Mouse (Mus musculus) CH12.LX (cell line): ENCODE results near the gene C8g.

Experiments
- BHLHE40 ChIP-seq: IDR thresholded peaks from 2 replicates; pipeline ENCODE4 v1.6.1; 2011; ENCODE audit warnings: mild to moderate bottlenecking, low read depth, low read length, improper control_type of control experiment
- CHD2 ChIP-seq: IDR thresholded peaks from 2 replicates; pipeline ENCODE4 v1.6.1; 2011; ENCODE audit warnings: low read length, improper control_type of control experiment
- CTCF ChIP-seq, 2 experiments: IDR thresholded peaks in 1 of 2; conservative IDR thresholded peaks in 1 of 2; 2 replicates each; pipeline ENCODE4 v1.5.1; 2011 to 2012; ENCODE audit warnings: low read depth in 2 of 2, low read length in 2 of 2, improper control_type of control experiment in 1 of 2, inconsistent platforms in 1 of 2, mild to moderate bottlenecking in 1 of 2, moderate library complexity in 1 of 2
- E2F4 ChIP-seq: IDR thresholded peaks from 2 replicates; pipeline ENCODE4 v1.6.1; 2011; ENCODE audit warnings: low read depth, low read length, improper control_type of control experiment; ENCODE audit not compliant: insufficient replicate concordance
- ETS1 ChIP-seq: conservative IDR thresholded peaks from 2 replicates; pipeline ENCODE4 v1.6.1; 2012; ENCODE audit warnings: low read depth, mild to moderate bottlenecking, inconsistent platforms, low read length, improper control_type of control experiment, moderate library complexity
- MAZ ChIP-seq: IDR thresholded peaks from 2 replicates; pipeline ENCODE4 v1.6.1; 2012; ENCODE audit warnings: low read depth, mild to moderate bottlenecking, inconsistent platforms, low read length, improper control_type of control experiment, moderate library complexity
- MYC ChIP-seq: IDR thresholded peaks from 2 replicates; pipeline ENCODE4 v1.6.1; 2011; ENCODE audit warnings: low read depth, mild to moderate bottlenecking, improper control_type of control experiment, low read length
- NELFE ChIP-seq: IDR thresholded peaks from 2 replicates; pipeline ENCODE4 v1.6.1; 2011; ENCODE audit warnings: low read depth, low read length, improper control_type of control experiment
- POLR2A ChIP-seq: IDR thresholded peaks from 2 replicates; pipeline ENCODE4 v1.6.1; 2011; ENCODE audit warnings: low read depth, mild to moderate bottlenecking, improper control_type of control experiment, low read length
- TCF12 ChIP-seq: IDR thresholded peaks from 2 replicates; pipeline ENCODE4 v1.6.1; 2014; ENCODE audit warnings: low read depth, mild to moderate bottlenecking, inconsistent platforms, low read length, improper control_type of control experiment
- USF1 ChIP-seq: IDR thresholded peaks from 2 replicates; pipeline ENCODE4 v1.6.1; 2014; ENCODE audit warnings: low read depth, mild to moderate bottlenecking, inconsistent platforms, low read length, improper control_type of control experiment

- TF ChIP-seq CTCF (conservative IDR thresholded peaks at IDR 0.05 in 1 of 2, IDR thresholded peaks at IDR 0.05 in 1 of 2; ENCODE audit: low read depth in 2 of 2, low read length in 2 of 2): no peak
- no peak for TF ChIP-seq POLR2A
- no peak for TF ChIP-seq BHLHE40
- no peak for TF ChIP-seq NELFE
- TF ChIP-seq MAZ: no peak
- TF ChIP-seq TCF12: no peak
- TF ChIP-seq CHD2: no peak
- no peak for TF ChIP-seq USF1
- no peak for TF ChIP-seq MYC
- TF ChIP-seq ETS1: no peak
- TF ChIP-seq E2F4: no peak
These were observed 29.0 kb downstream of the C8g start for GRCm38 (mm10) chr2:25472550-25472949.
